Mouse (Mus musculus) kidney, postnatal 10 days (tissue): Measurements from ENCODE around the gene Vmo1.
A peak's percentile ranks its signal among the peaks of the same experiment; 100 is the strongest.
"Not testable (repeated sequence)": the region's sequence is repeated elsewhere in the genome, so short reads cannot be mapped to it uniquely, and the experiment has no call there.

Experiments
- DNase-seq: peaks from one replicate; pipeline ENCODE4 v3.0.0; 2021; ENCODE audit warnings: mixed read lengths

Gene Vmo1

GRCm38 (mm10) chr11:70518923-70519322 is 4.5 kb upstream of the Vmo1 start, which contains the start of gene Gltpd2:
Gene Gltpd2, plus strand, starts transcription at chr11:70519196.
- no peak for DNase-seq

GRCm38 (mm10) chr11:70518436-70518835 is 4.0 kb upstream of the Vmo1 start:
- no peak for DNase-seq

GRCm38 (mm10) chr11:70516352-70516751 is 1.9 kb upstream of the Vmo1 start:
- DNase-seq, result peak; percentile 36

DNA sequence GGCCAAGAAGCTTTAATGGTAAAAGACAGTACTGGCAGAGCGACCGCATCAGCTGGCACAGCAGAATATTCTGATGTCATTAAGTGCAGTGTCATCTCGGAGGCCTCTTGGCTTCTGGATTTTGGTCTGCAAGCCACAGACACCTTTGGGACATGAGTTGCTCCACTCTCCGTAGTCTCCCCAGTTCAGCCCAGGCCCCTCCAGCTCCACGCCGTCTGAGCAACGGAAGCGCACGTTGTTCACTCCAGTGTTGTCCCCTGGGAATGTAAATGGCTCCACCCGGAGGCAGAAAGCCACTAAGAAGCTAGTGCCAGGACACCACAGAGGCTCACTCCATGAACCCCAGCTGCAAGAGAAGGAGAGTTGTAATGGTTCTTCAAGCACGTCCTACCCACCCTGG is 896 bp downstream of the Vmo1 start:
- peak; percentile 37 for DNase-seq

- no peak for DNase-seq
These were observed 1.6 kb downstream of the Vmo1 start for GRCm38 (mm10) chr11:70512709-70513342.

DNA sequence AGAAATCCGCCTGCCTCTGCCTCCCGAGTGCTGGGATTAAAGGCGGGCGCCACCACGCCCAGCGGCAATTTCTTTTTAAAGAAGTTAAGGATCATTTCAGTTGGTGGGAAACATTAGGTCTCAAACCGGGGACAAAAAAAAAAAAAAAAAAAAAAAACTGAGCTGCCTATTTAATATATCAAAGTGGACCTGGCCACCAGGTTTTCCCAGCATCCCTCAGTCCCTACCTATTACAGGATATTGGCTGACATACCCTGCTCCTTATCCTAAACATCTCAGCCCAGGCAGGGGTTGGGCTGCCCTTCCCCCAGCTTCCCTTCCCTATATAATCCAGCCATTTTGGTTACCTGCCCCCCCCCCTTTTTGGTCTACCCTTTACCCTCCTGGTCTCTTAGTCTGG is 2.6 kb downstream of the Vmo1 start:
- no peak for DNase-seq

DNA sequence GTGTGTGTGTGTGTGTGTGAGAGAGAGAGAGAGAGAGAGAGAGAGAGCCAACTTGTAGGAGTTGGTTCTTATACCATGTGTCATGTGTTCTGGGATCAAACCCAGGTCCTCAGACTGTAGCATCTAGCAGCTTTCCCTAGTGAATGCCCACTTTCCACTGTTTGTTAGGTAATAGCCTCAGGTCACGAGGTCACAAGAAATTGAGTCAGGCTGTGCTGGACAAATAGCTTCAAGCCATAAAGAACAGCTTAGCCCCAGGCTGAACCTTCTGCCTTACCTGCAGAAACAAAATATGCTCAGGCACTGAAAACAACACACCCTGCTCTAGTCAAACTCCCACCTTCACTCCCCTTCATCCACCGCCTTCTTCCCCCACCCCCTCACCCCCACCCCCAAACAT is 3.2 kb downstream of the Vmo1 start:
- DNase-seq, result no peak

DNA sequence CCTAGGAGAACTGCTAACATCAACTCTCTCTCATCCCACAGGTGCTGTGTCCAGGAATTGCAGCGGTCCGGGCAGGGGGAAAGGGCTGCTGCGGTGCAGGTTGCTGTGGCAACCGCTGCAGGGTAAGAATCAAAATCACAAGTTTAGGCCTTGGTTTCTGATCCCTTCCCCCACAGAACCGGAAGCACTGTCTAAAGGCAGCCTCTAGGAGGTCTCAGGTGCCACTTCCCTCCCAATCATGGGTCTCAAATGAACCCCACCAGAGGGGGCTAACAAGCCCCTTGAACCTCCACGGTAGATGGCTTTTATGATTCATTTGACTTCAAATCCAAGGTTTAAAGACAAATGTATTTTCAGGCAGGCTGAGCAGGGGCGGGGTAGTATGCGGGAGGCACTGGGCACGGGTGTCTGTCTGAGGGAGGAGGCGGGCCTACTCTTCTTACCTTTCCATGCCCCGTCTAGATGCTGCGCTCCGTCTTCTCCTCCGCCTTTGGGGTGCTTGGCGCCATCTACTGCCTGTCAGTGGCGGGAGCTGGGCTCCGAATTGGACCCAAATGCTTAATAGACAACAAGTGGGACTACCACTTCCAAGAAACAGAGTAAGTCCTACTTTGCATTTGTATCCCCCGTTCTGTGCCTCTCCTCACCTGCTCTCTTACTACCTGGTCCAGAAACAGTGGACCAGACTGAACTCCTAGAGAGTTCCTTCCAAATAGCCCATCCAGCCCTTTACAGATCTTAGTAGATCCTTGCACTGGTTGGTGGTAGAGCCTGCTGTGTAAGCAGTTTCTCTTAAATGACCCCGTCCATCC is 4.5 kb downstream of the Vmo1 start:
- DNase-seq, result peak; percentile 65

DNA sequence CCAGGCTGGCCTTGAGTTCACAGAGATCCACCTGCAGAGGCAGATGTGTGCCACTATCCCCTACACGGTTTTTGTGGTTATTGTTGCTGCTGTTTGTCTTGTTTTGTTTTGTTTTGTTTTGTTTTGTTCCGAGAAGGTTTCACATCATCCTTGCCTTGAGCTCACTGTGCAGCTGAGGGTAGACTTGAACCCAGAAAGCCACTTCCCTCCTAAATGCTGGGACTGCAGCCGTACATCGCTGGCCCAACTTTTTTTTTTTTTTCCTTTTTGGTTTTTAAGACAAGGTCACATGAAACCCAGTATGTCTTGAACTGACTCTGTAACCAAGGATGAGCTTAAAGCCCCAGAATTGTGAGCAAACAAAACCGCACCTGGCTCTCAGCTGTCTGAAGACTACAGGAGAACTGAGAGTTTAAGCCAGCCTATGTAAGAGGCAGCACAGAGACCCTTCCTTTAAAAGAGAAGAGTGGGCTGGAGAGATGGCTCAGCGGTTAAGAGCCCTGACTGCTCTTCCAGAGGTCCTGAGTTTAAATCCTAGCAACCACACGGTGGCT is 7.4 kb downstream of the Vmo1 start:
- no peak for DNase-seq

- peak; percentile 88 for DNase-seq
These were observed 8.0 kb downstream of the Vmo1 start for GRCm38 (mm10) chr11:70506385-70506784.

- DNase-seq, result no peak
These were observed 9.4 kb downstream of the Vmo1 start, which contains the start of gene Tm4sf5 for GRCm38 (mm10) chr11:70504970-70505369. Gene Tm4sf5, plus strand, starts transcription at chr11:70505244.

GRCm38 (mm10) chr11:70502018-70502417 is 12.4 kb downstream of the Vmo1 start:
- no peak for DNase-seq

DNA sequence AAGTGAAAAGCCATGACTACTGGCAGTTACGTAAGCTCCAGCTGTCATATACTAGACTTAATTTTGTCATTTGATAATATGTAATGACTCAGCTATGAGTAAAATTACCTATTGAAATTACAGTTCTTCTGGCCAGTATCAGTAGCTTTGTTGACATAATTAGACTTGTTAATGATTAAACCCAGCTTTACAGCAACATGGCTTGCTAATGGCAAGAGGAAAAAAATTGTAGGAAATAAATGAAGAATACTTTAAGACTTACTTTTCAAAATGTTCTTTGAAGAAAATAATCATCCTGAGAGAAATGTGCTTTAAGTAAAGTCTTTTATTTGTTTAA is 14.0 kb downstream of the Vmo1 start:
- no peak for DNase-seq

DNA sequence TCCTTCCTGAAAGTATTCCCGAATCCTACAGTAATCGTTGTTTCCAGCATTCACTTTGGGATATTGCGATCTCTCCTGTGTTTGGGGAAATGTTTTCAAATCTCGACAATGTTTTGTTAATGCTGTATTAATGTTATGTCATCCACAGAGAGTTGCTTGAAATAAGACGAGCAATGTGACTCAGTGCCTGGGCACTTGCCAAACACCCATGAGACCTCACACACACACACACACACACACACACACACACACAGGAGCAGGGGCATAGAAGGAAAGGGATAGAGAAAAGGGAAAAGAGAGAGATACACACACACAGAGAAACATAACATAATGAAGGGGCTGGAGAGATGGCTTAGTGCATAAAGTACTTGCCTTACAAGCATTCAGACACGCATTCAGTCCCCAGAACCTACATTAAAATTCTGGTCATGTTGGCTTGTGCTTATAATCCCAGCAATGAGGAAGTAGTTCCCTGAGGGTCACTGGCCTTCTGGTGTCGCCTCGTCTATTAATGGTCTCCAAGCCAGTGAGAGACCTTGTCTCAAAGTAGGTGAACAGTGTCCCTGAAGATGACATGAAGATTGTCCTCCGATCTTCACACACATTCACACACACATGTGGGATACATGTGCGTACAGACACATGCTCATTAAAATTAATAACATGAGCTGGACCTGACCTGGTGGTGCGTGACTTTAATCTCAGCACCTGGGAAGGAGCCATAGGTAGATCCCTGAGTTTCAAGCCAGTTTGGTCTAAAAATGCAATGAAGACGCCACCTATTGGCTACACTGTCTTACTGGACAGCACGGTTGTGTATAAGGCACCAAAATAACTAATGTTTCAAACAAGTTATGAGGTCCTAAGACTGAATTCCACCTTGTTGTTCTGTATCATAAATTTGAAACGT is 14.6 kb downstream of the Vmo1 start:
- peak; percentile 53 for DNase-seq

GRCm38 (mm10) chr11:70489684-70490083 is 24.7 kb downstream of the Vmo1 start:
- no peak for DNase-seq

DNA sequence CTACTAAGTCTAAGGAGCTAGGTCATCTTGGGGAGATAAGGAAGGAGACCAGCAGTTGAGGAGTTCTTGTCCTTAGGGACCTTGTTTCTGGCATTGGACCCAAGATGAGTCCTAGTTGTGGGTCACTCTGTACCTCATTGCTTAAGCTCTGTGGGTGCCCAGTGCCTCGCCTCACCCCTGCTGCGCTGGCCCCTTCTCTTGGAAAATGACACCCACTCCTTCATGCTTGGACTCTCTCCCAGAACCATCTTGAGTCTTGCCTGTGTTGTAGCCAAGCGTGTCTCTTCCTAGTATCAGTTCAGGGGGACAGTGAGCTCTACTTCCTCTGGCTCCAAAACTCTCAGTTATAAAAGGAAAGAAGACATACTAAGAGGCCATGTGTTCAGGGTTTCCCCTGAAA is 25.3 kb downstream of the Vmo1 start:
- no peak for DNase-seq

- no peak for DNase-seq
These were observed 26.6 kb downstream of the Vmo1 start for GRCm38 (mm10) chr11:70487816-70488215.

GRCm38 (mm10) chr11:70485498-70485897 is 28.9 kb downstream of the Vmo1 start:
- DNase-seq, result peak; percentile 60

- DNase-seq, result no peak
These were observed 39.4 kb downstream of the Vmo1 start for GRCm38 (mm10) chr11:70474872-70475534.

- not testable (repeated sequence) for DNase-seq
These were observed 41.1 kb downstream of the Vmo1 start for GRCm38 (mm10) chr11:70473291-70473690.

- DNase-seq, result peak; percentile 50
These were observed 41.7 kb downstream of the Vmo1 start for GRCm38 (mm10) chr11:70472716-70473115.

- DNase-seq, result no peak
These were observed 44.7 kb downstream of the Vmo1 start for GRCm38 (mm10) chr11:70469764-70470163.
